Mouse (Mus musculus): ENCODE measurements around the gene Nfkbil1. TPM values are rescaled to one million over a fixed set of nuclear protein-coding genes. Genes with fewer than 3 reads are reported as not detected.

Gene Nfkbil1
- polyA plus RNA-seq, 1 experiment: 15.5 TPM

DNA sequence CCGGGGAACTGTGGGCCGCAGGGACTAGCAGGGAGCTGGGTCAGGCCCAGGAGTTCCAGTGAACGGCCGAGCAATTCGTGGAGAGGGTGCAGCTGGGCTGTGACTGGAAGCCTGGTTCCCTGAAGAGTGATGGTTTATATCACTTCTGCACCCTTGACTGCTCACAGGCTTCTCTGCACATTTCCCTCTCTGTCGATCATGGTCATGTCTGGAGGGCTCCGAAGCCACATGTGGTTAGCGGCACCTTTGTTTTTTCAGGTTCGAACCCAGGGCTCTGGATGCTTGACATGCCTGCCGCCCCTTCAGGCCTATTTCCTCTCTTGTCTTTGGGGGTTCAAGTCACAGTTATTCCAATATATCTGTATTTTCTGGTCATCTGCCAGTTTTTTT, 30.2 kb downstream of the Nfkbil1 start:
- no peak overlapping the region for H3K27ac ChIP-seq (ENCODE audit: insufficient read depth, low read depth, low read length)
- H3K4me1 ChIP-seq (ENCODE audit: control insufficient read depth, insufficient read depth, low read length): peaks cover 32% of the 10 kb centered on the region
- H3K4me3 ChIP-seq (ENCODE audit: insufficient read depth, low read length): no peak overlapping the region
- no peak for TF ChIP-seq POLR2A (IDR thresholded peaks at IDR 0.05; ENCODE audit: borderline replicate concordance, low read depth, low read length)
- no peak for TF ChIP-seq CTCF (IDR thresholded peaks at IDR 0.05; ENCODE audit: low read depth, low read length)

DNA sequence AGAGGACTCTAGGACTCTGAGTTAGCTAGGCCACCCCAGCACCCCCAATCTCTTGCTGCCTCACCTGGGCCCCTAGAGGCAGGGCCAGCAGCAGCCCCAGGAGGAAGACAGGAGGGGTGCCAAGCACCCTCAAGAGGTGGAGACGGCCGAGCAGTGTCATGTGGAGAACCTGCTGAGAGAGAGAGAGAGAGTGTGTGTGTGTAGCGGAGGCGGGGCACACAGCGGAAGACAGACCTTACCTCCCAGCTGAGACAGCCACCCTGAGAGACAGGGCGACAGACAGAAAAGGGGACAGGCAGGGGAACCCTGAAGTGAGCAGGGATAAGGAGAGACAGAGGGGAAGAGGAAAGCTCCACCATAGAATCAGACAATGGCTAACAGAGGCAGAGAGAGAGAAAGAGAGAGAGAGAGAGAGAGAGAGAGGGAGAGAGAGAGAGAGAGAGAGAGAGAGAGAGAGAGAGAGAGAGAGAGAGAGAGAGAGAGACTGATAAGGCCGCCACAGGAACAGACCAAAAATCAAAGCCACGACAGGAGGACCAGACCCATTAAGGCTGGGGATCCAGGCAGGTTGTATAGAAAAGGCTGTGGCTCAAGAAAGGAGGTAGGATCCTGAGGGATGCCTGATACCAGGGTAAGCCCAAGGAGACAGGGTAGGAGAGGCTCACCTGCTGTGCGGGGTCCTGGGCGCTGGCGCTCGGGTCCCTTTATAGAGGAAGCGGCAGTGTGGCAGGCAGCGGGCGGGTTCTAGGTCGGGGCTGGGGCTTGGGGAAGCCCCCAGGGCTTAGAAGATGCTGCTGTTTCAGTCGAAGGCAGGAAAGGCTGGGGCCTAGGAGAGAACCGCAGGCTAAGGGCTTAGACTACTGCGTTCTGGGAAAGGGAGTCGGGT, 30.9 kb downstream of the Nfkbil1 start, which contains the start of gene Lta:
TSS of gene Lta (minus strand) at position 858 of the 886 bp plus-strand sequence.
- Histone ChIP-seq H3K27ac (ENCODE audit: insufficient read depth, low read depth, low read length) (no peak within 1 kb of the TSS), H3K4me3 (ENCODE audit: insufficient read depth, low read length) (no peak within 1 kb of the TSS), H3K4me1 (ENCODE audit: control insufficient read depth, insufficient read depth, low read length) (peaks cover 30% of the 10 kb centered on the region)
- TF ChIP-seq POLR2A (IDR thresholded peaks at IDR 0.05; ENCODE audit: borderline replicate concordance, low read depth, low read length) (no peak), CTCF (IDR thresholded peaks at IDR 0.05; ENCODE audit: low read depth, low read length) (no peak)

GRCm38 (mm10) chr17:35202442-35202841, 33.1 kb downstream of the Nfkbil1 start:
- TF ChIP-seq POLR2A (IDR thresholded peaks at IDR 0.05; ENCODE audit: borderline replicate concordance, low read depth, low read length) (no peak), CTCF (IDR thresholded peaks at IDR 0.05; ENCODE audit: low read depth, low read length) (no peak)
- H3K4me1 ChIP-seq (ENCODE audit: control insufficient read depth, insufficient read depth, low read length): peaks cover 17% of the 10 kb centered on the region
- peak overlapping the region; percentile 81 for H3K4me3 ChIP-seq (ENCODE audit: insufficient read depth, low read length)
- peak overlapping the region; percentile 68 for H3K27ac ChIP-seq (ENCODE audit: insufficient read depth, low read depth, low read length)

DNA sequence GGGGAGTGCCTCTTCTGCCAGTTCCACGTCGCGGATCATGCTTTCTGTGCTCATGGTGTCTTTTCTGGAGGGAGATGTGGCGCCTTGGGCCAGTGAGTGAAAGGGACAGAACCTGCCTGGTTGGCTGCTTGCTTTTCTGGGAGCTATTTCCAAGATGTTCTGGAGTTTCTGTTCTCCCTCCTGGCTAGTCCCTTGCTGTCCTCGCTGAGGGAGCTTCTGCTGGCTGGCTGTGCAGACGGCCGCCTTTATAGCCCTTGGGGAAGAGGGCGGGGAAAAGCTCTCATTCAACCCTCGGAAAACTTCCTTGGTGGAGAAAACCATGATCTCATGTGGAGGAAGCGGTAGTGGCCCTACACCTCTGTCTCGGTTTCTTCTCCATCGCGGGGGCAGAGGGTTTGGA, 33.8 kb downstream of the Nfkbil1 start, which contains the start of gene Tnf:
TSS of gene Tnf (minus strand) at position 221 of the 400 bp plus-strand sequence.
- TF ChIP-seq CTCF (IDR thresholded peaks at IDR 0.05; ENCODE audit: low read depth, low read length) (no peak), POLR2A (IDR thresholded peaks at IDR 0.05; ENCODE audit: borderline replicate concordance, low read depth, low read length) (peak; percentile 99)
- peaks cover 17% of the 10 kb centered on the region for H3K4me1 ChIP-seq (ENCODE audit: control insufficient read depth, insufficient read depth, low read length)

GRCm38 (mm10) chr17:35201128-35201527, 34.5 kb downstream of the Nfkbil1 start:
- no peak for TF ChIP-seq CTCF (IDR thresholded peaks at IDR 0.05; ENCODE audit: low read depth, low read length)
- TF ChIP-seq POLR2A (IDR thresholded peaks at IDR 0.05; ENCODE audit: borderline replicate concordance, low read depth, low read length): no peak
- Histone ChIP-seq H3K4me1 (ENCODE audit: control insufficient read depth, insufficient read depth, low read length) (peaks cover 19% of the 10 kb centered on the region), H3K27ac (ENCODE audit: insufficient read depth, low read depth, low read length) (peak overlapping the region; percentile 80), H3K4me3 (ENCODE audit: insufficient read depth, low read length) (peak overlapping the region; percentile 81)

More for the DNA sequence above, 33.8 kb downstream of the Nfkbil1 start, which contains the start of gene Tnf:
- Histone ChIP-seq H3K27ac (ENCODE audit: insufficient read depth, low read depth, low read length) (peak within 1 kb of the TSS; percentile 80), H3K4me3 (ENCODE audit: insufficient read depth, low read length) (peak within 1 kb of the TSS; percentile 81)

- H3K4me3 ChIP-seq (ENCODE audit: insufficient read depth, low read length): peak overlapping the region; percentile 81
- peaks cover 20% of the 10 kb centered on the region for H3K4me1 ChIP-seq (ENCODE audit: control insufficient read depth, insufficient read depth, low read length)
- H3K27ac ChIP-seq (ENCODE audit: insufficient read depth, low read depth, low read length): peak overlapping the region; percentile 80
- TF ChIP-seq POLR2A (IDR thresholded peaks at IDR 0.05; ENCODE audit: borderline replicate concordance, low read depth, low read length): no peak
- no peak for TF ChIP-seq CTCF (IDR thresholded peaks at IDR 0.05; ENCODE audit: low read depth, low read length)
Observed at GRCm38 (mm10) chr17:35200398-35200797, 35.2 kb downstream of the Nfkbil1 start.

DNA sequence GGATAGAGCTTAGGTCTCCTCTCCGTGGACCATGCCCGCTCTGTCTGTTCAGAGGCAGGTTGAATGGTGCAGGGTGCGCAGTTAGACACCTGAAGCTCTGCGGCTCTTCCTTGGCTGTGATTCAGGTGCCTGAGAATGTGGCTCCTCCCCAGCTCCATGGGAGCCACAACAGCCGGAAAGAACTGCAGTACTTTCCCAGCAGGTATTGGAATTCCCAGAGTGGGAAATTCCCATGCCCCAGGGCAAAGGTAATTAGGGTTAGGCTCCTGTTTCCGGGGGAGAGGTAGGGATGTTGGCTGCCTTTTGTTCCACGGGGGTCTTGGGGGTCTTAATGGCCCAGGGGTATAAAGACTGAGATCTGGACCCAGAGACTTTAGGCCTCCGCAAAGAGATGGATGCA, 36.6 kb downstream of the Nfkbil1 start:
- H3K27ac ChIP-seq (ENCODE audit: insufficient read depth, low read depth, low read length): no peak overlapping the region
- no peak overlapping the region; the same call in 1 of the 2 replicates for H3K4me3 ChIP-seq (ENCODE audit: insufficient read depth, low read length)
- H3K4me1 ChIP-seq (ENCODE audit: control insufficient read depth, insufficient read depth, low read length): peaks cover 29% of the 10 kb centered on the region
- no peak for TF ChIP-seq POLR2A (IDR thresholded peaks at IDR 0.05; ENCODE audit: borderline replicate concordance, low read depth, low read length)
- TF ChIP-seq CTCF (IDR thresholded peaks at IDR 0.05; ENCODE audit: low read depth, low read length): no peak

DNA sequence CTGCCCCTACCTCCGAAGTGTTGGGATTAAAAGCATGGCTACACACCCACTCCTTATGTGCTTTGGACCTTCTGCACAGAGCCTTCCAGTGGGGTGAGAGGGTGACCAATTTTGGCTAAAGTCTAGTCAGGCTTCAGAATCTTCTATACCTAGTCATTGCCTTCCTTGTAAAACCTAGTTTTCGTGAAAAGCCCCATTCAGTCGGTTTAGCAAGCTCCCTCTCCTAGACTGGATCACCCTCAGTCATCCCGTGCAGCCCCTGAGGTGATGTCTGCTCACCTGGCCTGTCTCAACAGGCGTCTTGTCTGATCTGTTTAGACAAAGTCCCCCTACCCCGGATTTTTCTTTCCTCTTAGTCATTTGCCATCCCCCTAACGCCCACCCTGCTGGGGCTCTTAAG, 37.6 kb downstream of the Nfkbil1 start:
- Histone ChIP-seq H3K27ac (ENCODE audit: insufficient read depth, low read depth, low read length) (no peak overlapping the region), H3K4me3 (ENCODE audit: insufficient read depth, low read length) (no peak overlapping the region), H3K4me1 (ENCODE audit: control insufficient read depth, insufficient read depth, low read length) (peaks cover 34% of the 10 kb centered on the region)
- TF ChIP-seq POLR2A (IDR thresholded peaks at IDR 0.05; ENCODE audit: borderline replicate concordance, low read depth, low read length): no peak
- TF ChIP-seq CTCF (IDR thresholded peaks at IDR 0.05; ENCODE audit: low read depth, low read length): no peak

GRCm38 (mm10) chr17:35197126-35197525, 38.5 kb downstream of the Nfkbil1 start:
- H3K27ac ChIP-seq (ENCODE audit: insufficient read depth, low read depth, low read length): no peak overlapping the region
- no peak overlapping the region for H3K4me3 ChIP-seq (ENCODE audit: insufficient read depth, low read length)
- peaks cover 32% of the 10 kb centered on the region for H3K4me1 ChIP-seq (ENCODE audit: control insufficient read depth, insufficient read depth, low read length)
- no peak for TF ChIP-seq CTCF (IDR thresholded peaks at IDR 0.05; ENCODE audit: low read depth, low read length)
- TF ChIP-seq POLR2A (IDR thresholded peaks at IDR 0.05; ENCODE audit: borderline replicate concordance, low read depth, low read length): no peak

DNA sequence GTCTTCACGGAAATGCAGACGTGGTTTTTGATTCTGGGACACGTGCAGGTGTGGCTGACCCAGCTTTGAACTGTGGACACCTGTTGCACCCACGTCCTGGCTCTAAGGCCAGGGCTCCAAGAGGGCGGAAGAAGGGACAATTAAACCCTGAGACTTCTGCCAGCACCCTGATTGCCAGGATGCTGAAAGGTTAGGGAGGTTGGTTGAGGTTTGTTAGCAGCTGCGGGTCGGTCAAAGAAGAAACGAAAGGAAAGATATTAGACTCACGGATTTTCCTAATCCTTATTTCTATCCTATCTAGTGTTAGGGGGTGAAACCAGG, 39.3 kb downstream of the Nfkbil1 start:
- Histone ChIP-seq H3K4me3 (ENCODE audit: insufficient read depth, low read length) (peak overlapping the region; percentile 72), H3K4me1 (ENCODE audit: control insufficient read depth, insufficient read depth, low read length) (peaks cover 37% of the 10 kb centered on the region), H3K27ac (ENCODE audit: insufficient read depth, low read depth, low read length) (no peak overlapping the region)
- TF ChIP-seq POLR2A (IDR thresholded peaks at IDR 0.05; ENCODE audit: borderline replicate concordance, low read depth, low read length) (no peak), CTCF (IDR thresholded peaks at IDR 0.05; ENCODE audit: low read depth, low read length) (no peak)

Data from bone marrow macrophage, adult 2 months (primary cell).